Mouse (Mus musculus): Measurements from ENCODE around the gene Mt2. TPM values are rescaled to one million over a fixed set of nuclear protein-coding genes. Genes with fewer than 3 reads are reported as not detected.
"Not testable (repeated sequence)": the region's sequence is repeated elsewhere in the genome, so short reads cannot be mapped to it uniquely, and the experiment has no call there.

The Mt2 gene
- polyA plus RNA-seq (2015; fragmentation: Nextera tagmentation; extraction: Ambion mirVana) = 1,547 and 1,681 TPM in 2 replicates

GRCm38 (mm10) chr8:94172075-94172808 is at the start of gene Mt2:
Gene Mt2, plus strand, starts transcription at chr8:94172664.
- WGBS (ENCODE audit: insufficient replicate concordance) = under 1% methylated on average over 56 of the region's 56 CpGs
- H3K9me3 ChIP-seq (replicated peaks; ENCODE audit: control insufficient read depth, low read length) = no peaks in the 10 kb centered on the region
- peak; percentile 89 for ATAC-seq (ENCODE audit: low read depth)
- peak within 1 kb of the TSS; percentile 86 for H3K4me3 ChIP-seq (ENCODE audit: low read depth, low read length)
- H3K27me3 ChIP-seq (ENCODE audit: control insufficient read depth, insufficient read depth, low read depth, low read length) = no peaks in the 10 kb centered on the region
- peak within 1 kb of the TSS; percentile 89 for H3K4me2 ChIP-seq (ENCODE audit: low read depth, low read length)
- H3K4me1 ChIP-seq (ENCODE audit: control insufficient read depth, low read depth, low read length) = peaks cover 57% of the 10 kb centered on the region
- H3K27ac ChIP-seq (ENCODE audit: low read length) = peak within 1 kb of the TSS; percentile 99
- no peaks in the 10 kb centered on the region for H3K36me3 ChIP-seq (ENCODE audit: control insufficient read depth, insufficient read depth)
- H3K9ac ChIP-seq (ENCODE audit: low read depth, low read length) = peak within 1 kb of the TSS; percentile 94

- Histone ChIP-seq H3K36me3 (ENCODE audit: control insufficient read depth, insufficient read depth) (no peaks in the 10 kb centered on the region), H3K4me1 (ENCODE audit: control insufficient read depth, low read depth, low read length) (peaks cover 13% of the 10 kb centered on the region), H3K4me2 (ENCODE audit: low read depth, low read length) (no peak overlapping the region), H3K27me3 (ENCODE audit: control insufficient read depth, insufficient read depth, low read depth, low read length) (no peaks in the 10 kb centered on the region; the same call in 1 of the 2 replicates), H3K4me3 (ENCODE audit: low read depth, low read length) (no peak overlapping the region), H3K27ac (ENCODE audit: low read length) (no peak overlapping the region), H3K9me3 (replicated peaks; ENCODE audit: control insufficient read depth, low read length) (no peaks in the 10 kb centered on the region), H3K9ac (ENCODE audit: low read depth, low read length) (no peak overlapping the region)
- no peak for ATAC-seq (ENCODE audit: low read depth)
- WGBS (ENCODE audit: insufficient replicate concordance) = 37% methylated on average over 8 of the region's 8 CpGs
These were observed 49.6 kb upstream of the Mt2 start for GRCm38 (mm10) chr8:94122711-94123468.

- 62% methylated on average over 6 of the region's 6 CpGs for WGBS (ENCODE audit: insufficient replicate concordance)
- H3K27me3 ChIP-seq (ENCODE audit: control insufficient read depth, insufficient read depth, low read depth, low read length) = no peaks in the 10 kb centered on the region; the same call in 1 of the 2 replicates
- H3K9me3 ChIP-seq (replicated peaks; ENCODE audit: control insufficient read depth, low read length) = no peaks in the 10 kb centered on the region
- no peaks in the 10 kb centered on the region for H3K36me3 ChIP-seq (ENCODE audit: control insufficient read depth, insufficient read depth)
- no peak for ATAC-seq (ENCODE audit: low read depth)
- H3K4me3 ChIP-seq (ENCODE audit: low read depth, low read length) = no peak overlapping the region
- H3K4me1 ChIP-seq (ENCODE audit: control insufficient read depth, low read depth, low read length) = no peaks in the 10 kb centered on the region
- H3K4me2 ChIP-seq (ENCODE audit: low read depth, low read length) = no peak overlapping the region
- H3K27ac ChIP-seq (ENCODE audit: low read length) = no peak overlapping the region
- H3K9ac ChIP-seq (ENCODE audit: low read depth, low read length) = no peak overlapping the region
These were observed 44.8 kb upstream of the Mt2 start for GRCm38 (mm10) chr8:94127711-94128110.

- WGBS (ENCODE audit: insufficient replicate concordance) = 71% methylated on average over 6 of the region's 6 CpGs
- Histone ChIP-seq H3K9me3 (replicated peaks; ENCODE audit: control insufficient read depth, low read length) (no peaks in the 10 kb centered on the region), H3K4me2 (ENCODE audit: low read depth, low read length) (no peak overlapping the region), H3K27ac (ENCODE audit: low read length) (no peak overlapping the region), H3K36me3 (ENCODE audit: control insufficient read depth, insufficient read depth) (no peaks in the 10 kb centered on the region), H3K4me3 (ENCODE audit: low read depth, low read length) (no peak overlapping the region), H3K27me3 (ENCODE audit: control insufficient read depth, insufficient read depth, low read depth, low read length) (no peaks in the 10 kb centered on the region; the same call in 1 of the 2 replicates), H3K4me1 (ENCODE audit: control insufficient read depth, low read depth, low read length) (no peaks in the 10 kb centered on the region), H3K9ac (ENCODE audit: low read depth, low read length) (no peak overlapping the region)
- no peak for ATAC-seq (ENCODE audit: low read depth)
These were observed 43.2 kb upstream of the Mt2 start for GRCm38 (mm10) chr8:94129133-94129789.

GRCm38 (mm10) chr8:94130126-94130525 is 42.3 kb upstream of the Mt2 start:
- no peak for ATAC-seq (ENCODE audit: low read depth)
- Histone ChIP-seq H3K27me3 (ENCODE audit: control insufficient read depth, insufficient read depth, low read depth, low read length) (no peaks in the 10 kb centered on the region; the same call in 1 of the 2 replicates), H3K27ac (ENCODE audit: low read length) (no peak overlapping the region), H3K9ac (ENCODE audit: low read depth, low read length) (no peak overlapping the region), H3K4me1 (ENCODE audit: control insufficient read depth, low read depth, low read length) (no peaks in the 10 kb centered on the region), H3K4me2 (ENCODE audit: low read depth, low read length) (no peak overlapping the region), H3K36me3 (ENCODE audit: control insufficient read depth, insufficient read depth) (no peaks in the 10 kb centered on the region), H3K9me3 (replicated peaks; ENCODE audit: control insufficient read depth, low read length) (no peaks in the 10 kb centered on the region), H3K4me3 (ENCODE audit: low read depth, low read length) (no peak overlapping the region)
- 77% methylated on average over 4 of the region's 4 CpGs for WGBS (ENCODE audit: insufficient replicate concordance)

GRCm38 (mm10) chr8:94132096-94132495 is 40.4 kb upstream of the Mt2 start:
- H3K4me2 ChIP-seq (ENCODE audit: low read depth, low read length) = no peak overlapping the region
- H3K4me1 ChIP-seq (ENCODE audit: control insufficient read depth, low read depth, low read length) = no peaks in the 10 kb centered on the region
- ATAC-seq (ENCODE audit: low read depth) = no peak
- no peak overlapping the region for H3K9ac ChIP-seq (ENCODE audit: low read depth, low read length)
- no peak overlapping the region for H3K4me3 ChIP-seq (ENCODE audit: low read depth, low read length)
- H3K27ac ChIP-seq (ENCODE audit: low read length) = no peak overlapping the region
- no peaks in the 10 kb centered on the region; the same call in 1 of the 2 replicates for H3K27me3 ChIP-seq (ENCODE audit: control insufficient read depth, insufficient read depth, low read depth, low read length)
- no peaks in the 10 kb centered on the region for H3K9me3 ChIP-seq (replicated peaks; ENCODE audit: control insufficient read depth, low read length)
- H3K36me3 ChIP-seq (ENCODE audit: control insufficient read depth, insufficient read depth) = no peaks in the 10 kb centered on the region
- 29% methylated on average over 5 of the region's 5 CpGs for WGBS (ENCODE audit: insufficient replicate concordance)

GRCm38 (mm10) chr8:94134601-94135000 is 37.9 kb upstream of the Mt2 start:
- H3K27ac ChIP-seq (ENCODE audit: low read length); H3K9ac ChIP-seq (ENCODE audit: low read depth, low read length); ATAC-seq (ENCODE audit: low read depth); H3K9me3 ChIP-seq (replicated peaks; ENCODE audit: control insufficient read depth, low read length); H3K27me3 ChIP-seq (ENCODE audit: control insufficient read depth, insufficient read depth, low read depth, low read length); H3K4me3 ChIP-seq (ENCODE audit: low read depth, low read length); H3K4me2 ChIP-seq (ENCODE audit: low read depth, low read length); H3K4me1 ChIP-seq (ENCODE audit: control insufficient read depth, low read depth, low read length); H3K36me3 ChIP-seq (ENCODE audit: control insufficient read depth, insufficient read depth): not testable (repeated sequence)
- 25% methylated on average over 3 of the region's 3 CpGs for WGBS (ENCODE audit: insufficient replicate concordance)

GRCm38 (mm10) chr8:94135556-94135955 is 36.9 kb upstream of the Mt2 start:
- Histone ChIP-seq H3K4me3 (ENCODE audit: low read depth, low read length) (no peak overlapping the region), H3K4me1 (ENCODE audit: control insufficient read depth, low read depth, low read length) (no peaks in the 10 kb centered on the region), H3K4me2 (ENCODE audit: low read depth, low read length) (no peak overlapping the region), H3K9ac (ENCODE audit: low read depth, low read length) (no peak overlapping the region), H3K9me3 (replicated peaks; ENCODE audit: control insufficient read depth, low read length) (no peaks in the 10 kb centered on the region), H3K36me3 (ENCODE audit: control insufficient read depth, insufficient read depth) (no peaks in the 10 kb centered on the region), H3K27me3 (ENCODE audit: control insufficient read depth, insufficient read depth, low read depth, low read length) (no peaks in the 10 kb centered on the region), H3K27ac (ENCODE audit: low read length) (no peak overlapping the region)
- no peak for ATAC-seq (ENCODE audit: low read depth)
- 69% methylated on average over 6 of the region's 6 CpGs for WGBS (ENCODE audit: insufficient replicate concordance)
